Mouse (Mus musculus): ENCODE measurements around the gene Endou. TPM values are rescaled to one million over a fixed set of nuclear protein-coding genes. Genes with fewer than 3 reads are reported as not detected.

The Endou gene
- total RNA-seq, 2 experiments from 2014 or later: 0.49 to 0.60 TPM

DNA sequence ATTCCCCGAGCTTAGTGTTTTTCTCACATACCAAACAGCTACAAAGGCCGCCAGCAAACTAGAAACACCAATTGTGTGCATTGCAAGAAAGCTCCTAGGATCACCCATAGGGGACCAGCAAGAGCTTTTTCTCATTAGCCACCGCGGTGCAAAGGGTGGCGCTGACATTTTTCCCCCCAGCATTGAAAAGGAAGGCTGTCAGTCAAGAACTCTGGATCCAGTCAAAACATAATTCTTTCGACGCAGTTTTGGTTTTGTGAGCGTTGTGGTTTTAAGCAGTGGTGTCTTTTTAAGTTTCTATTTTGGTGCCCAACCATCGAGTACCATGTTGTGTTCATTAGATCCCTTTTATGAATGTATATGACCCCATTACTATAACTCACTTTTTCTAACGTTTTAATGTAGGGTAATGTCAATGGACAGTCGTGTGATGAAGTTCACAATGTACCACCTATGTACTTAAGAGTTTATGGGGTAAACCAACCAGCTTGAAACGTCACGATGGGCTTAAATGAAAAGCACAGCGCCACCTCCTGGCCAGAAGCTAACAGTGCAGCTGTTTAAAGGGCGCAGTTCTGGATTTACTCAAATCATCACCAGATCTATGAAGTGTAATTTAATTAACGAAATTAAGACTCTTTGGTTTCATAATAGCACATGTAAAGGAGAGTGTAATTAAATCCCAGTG, 66.0 kb downstream of the Endou start:
- intact Hi-C loops (cut with DNase I; ENCODE audit: low total_unique reads): loop anchor here (5.0 kb wide), 1 partner anchor 468 kb away; no protein-coding TSS in a partner anchor
- no peak for DNase-seq

DNA sequence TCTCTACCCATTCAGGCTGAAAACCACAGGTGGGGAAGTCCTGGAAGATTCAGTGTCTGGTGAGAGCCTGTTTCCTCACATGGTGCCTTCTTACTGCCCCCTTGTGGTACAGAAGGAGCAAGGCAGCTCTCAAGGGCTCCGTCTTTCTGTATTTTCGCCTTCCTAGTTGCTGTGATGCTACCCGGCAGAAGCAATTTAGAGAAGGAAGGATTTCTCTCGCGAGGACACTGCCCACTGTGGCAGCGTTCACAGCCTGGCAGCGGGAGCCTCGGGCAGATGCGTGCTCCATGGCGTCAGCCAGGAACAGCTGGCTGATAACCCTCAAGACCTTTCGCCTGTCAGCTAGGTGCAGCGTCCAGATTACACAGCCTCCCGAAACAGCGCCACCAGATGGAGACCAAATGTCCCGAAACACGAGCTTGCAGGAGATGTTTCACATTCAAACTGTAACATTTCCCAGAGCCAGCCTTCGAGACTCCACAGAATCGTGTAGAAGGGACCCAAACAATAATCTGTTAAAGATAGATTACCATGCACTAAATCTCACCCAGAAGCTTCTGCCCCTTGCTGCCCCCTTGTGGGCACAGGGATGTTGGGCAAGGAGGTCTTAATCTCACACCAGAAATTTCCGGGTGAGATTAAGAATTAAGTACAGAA, 67.3 kb downstream of the Endou start:
- peak; percentile 70 for DNase-seq
- intact Hi-C loops (cut with DNase I; ENCODE audit: low total_unique reads): loop anchor here (5.0 kb wide), 1 partner anchor 467 kb away; no protein-coding TSS in a partner anchor

Other genes starting within 250 kb of the Endou start
- 10 to 100 TPM in 1 of 2 experiments, 1 to 10 TPM in 1; 9.4 to 10.4 TPM for gene Rpap3, start 25.5 kb downstream of the Endou start, total RNA-seq (2021)
- 1 to 10 TPM; 6.2 to 9.7 TPM for gene Rapgef3, start 36.6 kb upstream of the Endou start, total RNA-seq (2021)
- 10 to 100 TPM; 39.9 to 40.3 TPM for gene Slc48a1, start 47.2 kb upstream of the Endou start, total RNA-seq (2021)
- 10 to 100 TPM; 18.2 to 23.3 TPM for gene Hdac7, start 113.2 kb upstream of the Endou start, total RNA-seq (2021)
- gene Vdr, start 179.3 kb upstream of the Endou start, total RNA-seq (2021): under 1 TPM; 0.12 to 0.49 TPM
- 1 to 10 TPM; 8.0 to 8.7 TPM for gene Tmem106c, start 232.9 kb upstream of the Endou start, total RNA-seq (2021)